Mouse (Mus musculus): ENCODE data around the gene CK137956. TPM values are rescaled to one million over a fixed set of nuclear protein-coding genes. Genes with fewer than 3 reads are reported as not detected.

The CK137956 gene
- polyA plus RNA-seq, 1 experiment from 2014 or later = not detected

- no peak overlapping the region for H3K27ac ChIP-seq
- peaks cover 19% of the 10 kb centered on the region for H3K4me1 ChIP-seq
- no peak overlapping the region for H3K4me3 ChIP-seq
- H3K27me3 ChIP-seq (ENCODE audit: insufficient read depth, poor library complexity, severe bottlenecking) = peaks cover 54% of the 10 kb centered on the region
- no peak for DNase-seq (ENCODE audit: low spot score)
- no peaks in the 10 kb centered on the region for H3K9me3 ChIP-seq
- no peaks in the 10 kb centered on the region for H3K36me3 ChIP-seq
- WGBS = 84% methylated on average over 2 of the region's 2 CpGs
These were observed 13.7 kb upstream of the CK137956 start for GRCm38 (mm10) chr4:127984426-127984825.

GRCm38 (mm10) chr4:127981125-127981524 is 10.4 kb upstream of the CK137956 start:
- H3K27ac ChIP-seq = no peak overlapping the region
- no peak overlapping the region for H3K4me3 ChIP-seq
- H3K4me1 ChIP-seq = no peaks in the 10 kb centered on the region
- H3K27me3 ChIP-seq (ENCODE audit: insufficient read depth, poor library complexity, severe bottlenecking) = peaks cover 21% of the 10 kb centered on the region
- DNase-seq (ENCODE audit: low spot score) = no peak
- no peaks in the 10 kb centered on the region for H3K36me3 ChIP-seq
- 74% methylated on average over 6 of the region's 6 CpGs for WGBS
- no peaks in the 10 kb centered on the region for H3K9me3 ChIP-seq

- H3K4me3 ChIP-seq = no peak overlapping the region
- no peak overlapping the region for H3K27ac ChIP-seq
- no peaks in the 10 kb centered on the region for H3K9me3 ChIP-seq
- H3K36me3 ChIP-seq = no peaks in the 10 kb centered on the region
- 70% methylated on average over 3 of the region's 3 CpGs for WGBS
- peaks cover 59% of the 10 kb centered on the region for H3K27me3 ChIP-seq (ENCODE audit: insufficient read depth, poor library complexity, severe bottlenecking)
- no peak for DNase-seq (ENCODE audit: low spot score)
- H3K4me1 ChIP-seq = peaks cover 4% of the 10 kb centered on the region; the same call in 1 of the 2 replicates
These were observed 2.2 kb upstream of the CK137956 start for GRCm38 (mm10) chr4:127972976-127973375.

- peaks cover 66% of the 10 kb centered on the region for H3K27me3 ChIP-seq (ENCODE audit: insufficient read depth, poor library complexity, severe bottlenecking)
- DNase-seq (ENCODE audit: low spot score) = no peak
These were observed 731 bp downstream of the CK137956 start for GRCm38 (mm10) chr4:127970018-127970421.

GRCm38 (mm10) chr4:127969101-127969500 is 1.6 kb downstream of the CK137956 start:
- Histone ChIP-seq H3K9me3 (no peaks in the 10 kb centered on the region), H3K36me3 (no peaks in the 10 kb centered on the region), H3K4me1 (peaks cover 4% of the 10 kb centered on the region; the same call in 1 of the 2 replicates), H3K4me3 (no peak overlapping the region), H3K27ac (no peak overlapping the region), H3K27me3 (ENCODE audit: insufficient read depth, poor library complexity, severe bottlenecking) (peaks cover 62% of the 10 kb centered on the region)
- 6% methylated on average over 7 of the region's 7 CpGs for WGBS
- DNase-seq (ENCODE audit: low spot score) = no peak

More at GRCm38 (mm10) chr4:127970018-127970421, 731 bp downstream of the CK137956 start:
- Histone ChIP-seq H3K9me3 (no peaks in the 10 kb centered on the region), H3K4me1 (peaks cover 4% of the 10 kb centered on the region; the same call in 1 of the 2 replicates), H3K4me3 (no peak overlapping the region), H3K27ac (no peak overlapping the region), H3K36me3 (no peaks in the 10 kb centered on the region)
- WGBS = 4% methylated on average over 7 of the region's 7 CpGs

- no peaks in the 10 kb centered on the region for H3K27me3 ChIP-seq (ENCODE audit: insufficient read depth, poor library complexity, severe bottlenecking)
- WGBS = 44% methylated on average over 10 of the region's 10 CpGs
- no peaks in the 10 kb centered on the region for H3K9me3 ChIP-seq
- peaks cover 9% of the 10 kb centered on the region for H3K4me1 ChIP-seq
- H3K27ac ChIP-seq = no peak overlapping the region
- no peak overlapping the region for H3K4me3 ChIP-seq
- no peaks in the 10 kb centered on the region for H3K36me3 ChIP-seq
- DNase-seq (ENCODE audit: low spot score) = no peak
These were observed 17.6 kb downstream of the CK137956 start for GRCm38 (mm10) chr4:127953006-127953710.

- no peaks in the 10 kb centered on the region for H3K36me3 ChIP-seq
These were observed 23.1 kb downstream of the CK137956 start for GRCm38 (mm10) chr4:127947696-127948095.

GRCm38 (mm10) chr4:127937474-127937873 is 33.3 kb downstream of the CK137956 start:
- Histone ChIP-seq H3K36me3 (no peaks in the 10 kb centered on the region), H3K27me3 (ENCODE audit: insufficient read depth, poor library complexity, severe bottlenecking) (0 out of 2 replicates have a peak, but pooled peaks cover 3% of the 10 kb centered on the region), H3K27ac (no peak overlapping the region), H3K4me3 (no peak overlapping the region), H3K9me3 (no peaks in the 10 kb centered on the region), H3K4me1 (no peaks in the 10 kb centered on the region)
- no peak for DNase-seq (ENCODE audit: low spot score)
- WGBS = 85% methylated on average over 7 of the region's 7 CpGs

More at GRCm38 (mm10) chr4:127947696-127948095, 23.1 kb downstream of the CK137956 start:
- no peak for DNase-seq (ENCODE audit: low spot score)
- Histone ChIP-seq H3K27me3 (ENCODE audit: insufficient read depth, poor library complexity, severe bottlenecking) (no peaks in the 10 kb centered on the region), H3K27ac (no peak overlapping the region), H3K9me3 (no peaks in the 10 kb centered on the region), H3K4me3 (no peak overlapping the region), H3K4me1 (peaks cover 2% of the 10 kb centered on the region; the same call in 1 of the 2 replicates)
- 73% methylated on average over 2 of the region's 2 CpGs for WGBS

- Histone ChIP-seq H3K27me3 (ENCODE audit: insufficient read depth, poor library complexity, severe bottlenecking) (0 out of 2 replicates have a peak, but pooled peaks cover 3% of the 10 kb centered on the region), H3K27ac (no peak overlapping the region), H3K4me1 (no peaks in the 10 kb centered on the region), H3K36me3 (no peaks in the 10 kb centered on the region), H3K9me3 (no peaks in the 10 kb centered on the region), H3K4me3 (no peak overlapping the region)
- DNase-seq (ENCODE audit: low spot score) = no peak
- 51% methylated on average over 3 of the region's 3 CpGs for WGBS
These were observed 35.4 kb downstream of the CK137956 start for GRCm38 (mm10) chr4:127935369-127935768.

- Histone ChIP-seq H3K4me3 (no peak overlapping the region), H3K27me3 (ENCODE audit: insufficient read depth, poor library complexity, severe bottlenecking) (no peaks in the 10 kb centered on the region), H3K9me3 (no peaks in the 10 kb centered on the region), H3K4me1 (no peaks in the 10 kb centered on the region), H3K36me3 (no peaks in the 10 kb centered on the region), H3K27ac (no peak overlapping the region)
- WGBS = 81% methylated on average over 7 of the region's 7 CpGs
- DNase-seq (ENCODE audit: low spot score) = no peak
These were observed 57.2 kb downstream of the CK137956 start for GRCm38 (mm10) chr4:127913551-127913950.

GRCm38 (mm10) chr4:127907151-127907550 is 63.6 kb downstream of the CK137956 start:
- H3K4me1 ChIP-seq = no peaks in the 10 kb centered on the region
- no peaks in the 10 kb centered on the region for H3K27me3 ChIP-seq (ENCODE audit: insufficient read depth, poor library complexity, severe bottlenecking)
- H3K27ac ChIP-seq = no peak overlapping the region
- no peak overlapping the region for H3K4me3 ChIP-seq
- DNase-seq (ENCODE audit: low spot score) = no peak
- WGBS = 77% methylated on average over 8 of the region's 8 CpGs
- no peaks in the 10 kb centered on the region for H3K9me3 ChIP-seq
- H3K36me3 ChIP-seq = no peaks in the 10 kb centered on the region

GRCm38 (mm10) chr4:127903954-127904353 is 66.8 kb downstream of the CK137956 start:
- H3K36me3 ChIP-seq = no peaks in the 10 kb centered on the region
- H3K9me3 ChIP-seq = no peaks in the 10 kb centered on the region
- no peaks in the 10 kb centered on the region for H3K4me1 ChIP-seq
- no peak for DNase-seq (ENCODE audit: low spot score)
- H3K27ac ChIP-seq = no peak overlapping the region
- WGBS = 60% methylated on average over 3 of the region's 3 CpGs
- 0 out of 2 replicates have a peak, but pooled peaks cover 3% of the 10 kb centered on the region for H3K27me3 ChIP-seq (ENCODE audit: insufficient read depth, poor library complexity, severe bottlenecking)
- no peak overlapping the region for H3K4me3 ChIP-seq

GRCm38 (mm10) chr4:127900893-127901456 is 69.8 kb downstream of the CK137956 start:
- Histone ChIP-seq H3K27ac (no peak overlapping the region), H3K4me1 (no peaks in the 10 kb centered on the region), H3K27me3 (ENCODE audit: insufficient read depth, poor library complexity, severe bottlenecking) (0 out of 2 replicates have a peak, but pooled peaks cover 3% of the 10 kb centered on the region), H3K4me3 (no peak overlapping the region), H3K36me3 (no peaks in the 10 kb centered on the region), H3K9me3 (no peaks in the 10 kb centered on the region)
- WGBS = 76% methylated on average over 7 of the region's 7 CpGs
- no peak for DNase-seq (ENCODE audit: low spot score)

All from heart, embryonic 10.5 days (tissue).